Mouse (Mus musculus): ENCODE data around the gene Bbs2. TPM values are rescaled to one million over a fixed set of nuclear protein-coding genes. Genes with fewer than 3 reads are reported as not detected.
"Not testable (repeated sequence)": the region's sequence is repeated elsewhere in the genome, so short reads cannot be mapped to it uniquely, and the experiment has no call there.

Gene Bbs2
- 13.7 and 14.4 TPM in 2 replicates for polyA plus RNA-seq (2015; fragmentation: Nextera tagmentation; extraction: Ambion mirVana)

DNA sequence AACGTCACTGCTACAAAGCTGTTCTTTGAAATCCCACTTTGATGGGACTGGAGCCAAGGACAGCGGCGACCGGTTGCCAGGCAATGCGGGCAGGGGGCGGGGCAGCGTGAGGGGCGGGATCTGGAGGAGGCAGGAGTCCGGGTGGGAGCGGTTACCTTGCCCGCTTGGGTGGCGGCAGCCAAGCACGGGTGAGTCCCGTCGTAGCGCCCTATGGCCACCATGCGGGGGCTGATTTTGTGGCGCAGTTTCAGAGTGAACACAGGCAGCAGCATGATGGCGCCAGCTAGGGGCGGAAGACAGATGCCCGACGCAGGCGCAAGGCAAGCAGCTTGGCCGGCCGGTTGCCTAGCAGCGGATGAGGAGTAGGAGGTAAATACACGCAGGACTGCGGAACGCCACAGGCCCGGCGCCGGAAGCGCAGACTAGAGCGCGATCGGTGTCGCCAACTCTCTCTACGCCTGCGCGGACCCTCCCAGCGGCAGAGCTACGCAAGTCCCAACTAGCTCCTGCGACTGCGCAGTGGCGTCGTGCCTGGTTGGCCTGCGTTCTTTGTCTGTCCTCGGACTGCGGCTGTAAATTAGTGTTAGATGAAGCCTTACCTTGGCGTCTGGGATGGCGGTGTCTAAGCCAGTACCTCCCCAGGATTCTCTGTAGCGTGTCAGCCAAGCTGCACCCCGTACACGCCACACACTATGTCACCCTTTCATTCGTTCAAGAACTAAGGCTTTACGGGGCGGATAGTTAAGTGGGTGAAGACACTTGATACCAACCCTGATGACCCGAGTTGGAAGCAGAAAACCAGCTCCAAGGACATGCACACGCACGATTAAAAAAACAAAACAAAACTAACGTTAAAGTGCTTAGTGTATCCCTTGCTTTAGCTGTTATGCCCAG, at the start of gene Bbs2:
Gene Bbs2, minus strand, starts transcription at position 848 of the 894 bp plus-strand sequence.
- Histone ChIP-seq H3K4me3 (ENCODE audit: low read length) (peak within 1 kb of the TSS; percentile 75), H3K4me2 (ENCODE audit: low read depth, low read length) (peak within 1 kb of the TSS; percentile 76), H3K27me3 (ENCODE audit: control insufficient read depth, insufficient read depth, low read depth, low read length) (no peaks in the 10 kb centered on the region), H3K4me1 (replicated peaks; ENCODE audit: control insufficient read depth, insufficient read depth, low read length) (no peaks in the 10 kb centered on the region; the same call in 1 of the 2 replicates), H3K9me3 (ENCODE audit: control insufficient read depth, low read length) (no peaks in the 10 kb centered on the region), H3K27ac (ENCODE audit: low read length) (peak within 1 kb of the TSS; percentile 93), H3K36me3 (ENCODE audit: control insufficient read depth, insufficient read depth, low read length) (no peaks in the 10 kb centered on the region), H3K9ac (ENCODE audit: low read length) (peak within 1 kb of the TSS; percentile 70)
- WGBS, result under 1% methylated on average over 61 of the region's 61 CpGs
- ATAC-seq (ENCODE audit: low read depth), result peak; percentile 100

GRCm38 (mm10) chr8:94148236-94148635, 49.5 kb upstream of the Bbs2 start:
- Histone ChIP-seq H3K9ac (ENCODE audit: low read length) (no peak overlapping the region), H3K4me2 (ENCODE audit: low read depth, low read length) (no peak overlapping the region), H3K27ac (ENCODE audit: low read length) (no peak overlapping the region), H3K36me3 (ENCODE audit: control insufficient read depth, insufficient read depth, low read length) (no peaks in the 10 kb centered on the region), H3K4me3 (ENCODE audit: low read length) (no peak overlapping the region), H3K9me3 (ENCODE audit: control insufficient read depth, low read length) (no peaks in the 10 kb centered on the region), H3K27me3 (ENCODE audit: control insufficient read depth, insufficient read depth, low read depth, low read length) (peaks cover 9% of the 10 kb centered on the region; the same call in 1 of the 2 replicates), H3K4me1 (replicated peaks; ENCODE audit: control insufficient read depth, insufficient read depth, low read length) (peaks cover 6% of the 10 kb centered on the region)
- WGBS, result 36% methylated on average over 5 of the region's 5 CpGs
- no peak for ATAC-seq (ENCODE audit: low read depth)

GRCm38 (mm10) chr8:94140266-94140795, 41.6 kb upstream of the Bbs2 start:
- Histone ChIP-seq H3K4me1 (replicated peaks; ENCODE audit: control insufficient read depth, insufficient read depth, low read length) (no peaks in the 10 kb centered on the region), H3K36me3 (ENCODE audit: control insufficient read depth, insufficient read depth, low read length) (no peaks in the 10 kb centered on the region), H3K9ac (ENCODE audit: low read length) (no peak overlapping the region), H3K27ac (ENCODE audit: low read length) (no peak overlapping the region), H3K9me3 (ENCODE audit: control insufficient read depth, low read length) (no peaks in the 10 kb centered on the region), H3K4me2 (ENCODE audit: low read depth, low read length) (no peak overlapping the region), H3K27me3 (ENCODE audit: control insufficient read depth, insufficient read depth, low read depth, low read length) (no peaks in the 10 kb centered on the region), H3K4me3 (ENCODE audit: low read length) (no peak overlapping the region)
- ATAC-seq (ENCODE audit: low read depth), result no peak
- WGBS, result 68% methylated on average over 4 of the region's 4 CpGs

GRCm38 (mm10) chr8:94136933-94137332, 38.2 kb upstream of the Bbs2 start, which contains the start of gene Mt4:
Gene Mt4 (plus strand): TSS chr8:94137197.
- ATAC-seq (ENCODE audit: low read depth), result no peak
- no peak within 1 kb of the TSS for H3K4me3 ChIP-seq (ENCODE audit: low read length)
- no peak within 1 kb of the TSS for H3K27ac ChIP-seq (ENCODE audit: low read length)
- H3K4me1 ChIP-seq (replicated peaks; ENCODE audit: control insufficient read depth, insufficient read depth, low read length), result no peaks in the 10 kb centered on the region
- H3K4me2 ChIP-seq (ENCODE audit: low read depth, low read length), result no peak within 1 kb of the TSS
- 30% methylated on average over 6 of the region's 6 CpGs for WGBS
- H3K9ac ChIP-seq (ENCODE audit: low read length), result no peak within 1 kb of the TSS
- no peaks in the 10 kb centered on the region for H3K27me3 ChIP-seq (ENCODE audit: control insufficient read depth, insufficient read depth, low read depth, low read length)
- H3K36me3 ChIP-seq (ENCODE audit: control insufficient read depth, insufficient read depth, low read length), result no peaks in the 10 kb centered on the region
- no peaks in the 10 kb centered on the region for H3K9me3 ChIP-seq (ENCODE audit: control insufficient read depth, low read length)

DNA sequence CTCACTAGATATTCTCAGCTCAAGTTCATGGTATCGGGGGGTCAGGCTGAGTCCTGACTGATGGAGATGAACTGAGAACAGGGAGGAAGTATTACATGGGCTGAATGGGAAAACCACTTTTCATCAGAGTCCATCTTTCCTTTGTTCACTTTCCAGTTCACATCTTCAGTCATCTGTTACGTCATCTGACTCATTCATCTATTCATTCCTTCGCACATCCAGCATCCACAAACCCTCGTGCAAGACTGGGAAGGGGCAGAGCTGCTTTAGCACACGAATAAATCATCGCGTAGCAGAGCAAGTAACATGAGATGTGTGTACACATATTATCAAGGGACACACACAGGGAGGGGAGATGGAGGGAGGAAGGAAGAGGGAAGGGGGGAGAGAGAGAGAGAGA, 37.5 kb upstream of the Bbs2 start:
- Histone ChIP-seq H3K27me3 (ENCODE audit: control insufficient read depth, insufficient read depth, low read depth, low read length) (no peaks in the 10 kb centered on the region), H3K4me1 (replicated peaks; ENCODE audit: control insufficient read depth, insufficient read depth, low read length) (no peaks in the 10 kb centered on the region), H3K27ac (ENCODE audit: low read length) (no peak overlapping the region), H3K9me3 (ENCODE audit: control insufficient read depth, low read length) (no peaks in the 10 kb centered on the region), H3K36me3 (ENCODE audit: control insufficient read depth, insufficient read depth, low read length) (no peaks in the 10 kb centered on the region), H3K4me3 (ENCODE audit: low read length) (no peak overlapping the region), H3K9ac (ENCODE audit: low read length) (no peak overlapping the region), H3K4me2 (ENCODE audit: low read depth, low read length) (no peak overlapping the region)
- 53% methylated on average over 7 of the region's 7 CpGs for WGBS
- ATAC-seq (ENCODE audit: low read depth), result no peak

GRCm38 (mm10) chr8:94135556-94135955, 36.8 kb upstream of the Bbs2 start:
- no peak overlapping the region for H3K4me2 ChIP-seq (ENCODE audit: low read depth, low read length)

DNA sequence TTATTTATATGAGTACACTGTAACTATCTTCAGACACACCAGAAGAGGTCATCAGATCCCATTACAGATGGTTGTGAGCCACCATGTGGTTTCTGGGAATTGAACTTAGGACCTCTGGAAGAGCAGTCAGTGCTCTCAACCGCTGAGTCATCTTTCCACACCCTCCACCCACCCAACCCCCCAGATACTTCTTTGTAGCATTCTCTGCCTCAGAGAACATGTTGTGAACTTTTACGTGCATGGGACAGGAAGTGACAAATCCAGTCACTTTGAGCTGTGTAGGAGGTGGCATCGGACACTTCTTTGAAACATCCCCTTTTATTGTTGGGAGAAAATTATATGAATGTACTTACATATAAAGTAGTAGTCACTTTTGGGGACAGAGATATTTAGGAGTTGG, 35.9 kb upstream of the Bbs2 start:
- H3K4me1 ChIP-seq (replicated peaks; ENCODE audit: control insufficient read depth, insufficient read depth, low read length); H3K27me3 ChIP-seq (ENCODE audit: control insufficient read depth, insufficient read depth, low read depth, low read length); H3K4me3 ChIP-seq (ENCODE audit: low read length); H3K9me3 ChIP-seq (ENCODE audit: control insufficient read depth, low read length); H3K9ac ChIP-seq (ENCODE audit: low read length); H3K27ac ChIP-seq (ENCODE audit: low read length); H3K36me3 ChIP-seq (ENCODE audit: control insufficient read depth, insufficient read depth, low read length); ATAC-seq (ENCODE audit: low read depth); H3K4me2 ChIP-seq (ENCODE audit: low read depth, low read length): not testable (repeated sequence)
- WGBS, result 43% methylated on average over 3 of the region's 3 CpGs

More at GRCm38 (mm10) chr8:94135556-94135955, 36.8 kb upstream of the Bbs2 start:
- no peak for ATAC-seq (ENCODE audit: low read depth)
- WGBS, result 83% methylated on average over 6 of the region's 6 CpGs
- H3K4me3 ChIP-seq (ENCODE audit: low read length), result no peak overlapping the region
- no peaks in the 10 kb centered on the region for H3K36me3 ChIP-seq (ENCODE audit: control insufficient read depth, insufficient read depth, low read length)
- no peaks in the 10 kb centered on the region for H3K9me3 ChIP-seq (ENCODE audit: control insufficient read depth, low read length)
- H3K27me3 ChIP-seq (ENCODE audit: control insufficient read depth, insufficient read depth, low read depth, low read length), result no peaks in the 10 kb centered on the region
- no peak overlapping the region for H3K27ac ChIP-seq (ENCODE audit: low read length)
- H3K4me1 ChIP-seq (replicated peaks; ENCODE audit: control insufficient read depth, insufficient read depth, low read length), result no peaks in the 10 kb centered on the region
- no peak overlapping the region for H3K9ac ChIP-seq (ENCODE audit: low read length)

- no peak overlapping the region for H3K27ac ChIP-seq (ENCODE audit: low read length)
- WGBS, result 77% methylated on average over 5 of the region's 5 CpGs
- no peaks in the 10 kb centered on the region for H3K27me3 ChIP-seq (ENCODE audit: control insufficient read depth, insufficient read depth, low read depth, low read length)
- H3K9ac ChIP-seq (ENCODE audit: low read length), result no peak overlapping the region
- H3K9me3 ChIP-seq (ENCODE audit: control insufficient read depth, low read length), result no peaks in the 10 kb centered on the region
- no peak for ATAC-seq (ENCODE audit: low read depth)
- H3K36me3 ChIP-seq (ENCODE audit: control insufficient read depth, insufficient read depth, low read length), result no peaks in the 10 kb centered on the region
- H3K4me3 ChIP-seq (ENCODE audit: low read length), result no peak overlapping the region
- no peak overlapping the region for H3K4me2 ChIP-seq (ENCODE audit: low read depth, low read length)
- no peaks in the 10 kb centered on the region for H3K4me1 ChIP-seq (replicated peaks; ENCODE audit: control insufficient read depth, insufficient read depth, low read length)
Measured at GRCm38 (mm10) chr8:94132096-94132495, 33.4 kb upstream of the Bbs2 start.

- no peak overlapping the region for H3K4me2 ChIP-seq (ENCODE audit: low read depth, low read length)
- H3K36me3 ChIP-seq (ENCODE audit: control insufficient read depth, insufficient read depth, low read length), result no peaks in the 10 kb centered on the region
- H3K27me3 ChIP-seq (ENCODE audit: control insufficient read depth, insufficient read depth, low read depth, low read length), result no peaks in the 10 kb centered on the region
- WGBS, result 89% methylated on average over 4 of the region's 4 CpGs
- no peaks in the 10 kb centered on the region for H3K4me1 ChIP-seq (replicated peaks; ENCODE audit: control insufficient read depth, insufficient read depth, low read length)
- H3K9me3 ChIP-seq (ENCODE audit: control insufficient read depth, low read length), result no peaks in the 10 kb centered on the region
- no peak for ATAC-seq (ENCODE audit: low read depth)
- no peak overlapping the region for H3K27ac ChIP-seq (ENCODE audit: low read length)
- H3K4me3 ChIP-seq (ENCODE audit: low read length), result no peak overlapping the region
- no peak overlapping the region for H3K9ac ChIP-seq (ENCODE audit: low read length)
Measured at GRCm38 (mm10) chr8:94130126-94130525, 31.4 kb upstream of the Bbs2 start.
